Mouse (Mus musculus) Patski (cell line): ENCODE results near the gene 6430628N08Rik. TPM values are rescaled to one million over a fixed set of nuclear protein-coding genes. Genes with fewer than 3 reads are reported as not detected.

Source experiments
- ATAC-seq: fragments of 100-300 bp; one replicate; pipeline ENCODE4 v1.8.0; 2021
- CTCF ChIA-PET: fragments of 350-600 bp; sonication (Branson Sonifier 250); formaldehyde crosslinking; loops from one replicate; lab custom pipeline; 2022; ENCODE audit warnings: inconsistent platforms; lab: Charles Lee
- POLR2A ChIA-PET: fragments of 350-600 bp; sonication (Branson Sonifier 250); formaldehyde crosslinking; loops from one replicate; lab custom pipeline; 2022; ENCODE audit warnings: antibody characterized with exemption, inconsistent platforms; lab: Charles Lee
- DNase-seq: peaks from one replicate; pipeline ENCODE4 v3.0.0-alpha.2; 2011; ENCODE audit warnings: low read depth, low spot score
- H3K27me3 ChIP-seq: fragments of 371-371 bp; one replicate; pipeline ENCODE4 v1.5.1; 2021
- CTCF ChIP-seq: fragments of 100-300 bp; IDR thresholded peaks from one replicate; pipeline ENCODE4 v1.5.1; 2021
- in situ Hi-C: fragments of 300-500 bp; cut with MboI; formaldehyde crosslinking; loops from 3 replicates; pipeline ENCODE4 v1.11.1; 2018; ENCODE audit warnings: low pct_unique_long_range_greater_than_20kb, mixed read lengths
- polyA plus RNA-seq: library from polyadenylated mRNA; unstranded; gene quantifications from one replicate; pipeline ENCODE4 v1.2.3, GENCODE M21; 2021

Gene 6430628N08Rik
- polyA plus RNA-seq, 1 experiment from 2014 or later = not detected

- DNase-seq (no peak), ATAC-seq (no peak)
- in situ Hi-C loops = no loop called here
- no peaks in the 10 kb centered on the region for H3K27me3 ChIP-seq
- no peak for TF ChIP-seq CTCF
- CTCF ChIA-PET = no interaction called here
- POLR2A ChIA-PET = no interaction called here
Observed at GRCm38 (mm10) chr4:115919911-115920310, 29.4 kb downstream of the 6430628N08Rik start.

- TF ChIP-seq CTCF = no peak
- ChIA-PET CTCF (no interaction called here), POLR2A (no interaction called here)
- DNase-seq = no peak
- no peak for ATAC-seq
- in situ Hi-C loops = no loop called here
- peaks cover 8% of the 10 kb centered on the region for H3K27me3 ChIP-seq
Observed at GRCm38 (mm10) chr4:115922688-115923087, 32.2 kb downstream of the 6430628N08Rik start.

GRCm38 (mm10) chr4:115923262-115923880 lies 32.9 kb downstream of the 6430628N08Rik start:
- CTCF ChIA-PET = interaction anchor here (1.7 kb wide), 1 partner anchor 21 kb away, joined by 3 read pairs; no protein-coding TSS in a partner anchor

GRCm38 (mm10) chr4:115927637-115928036 lies 37.2 kb downstream of the 6430628N08Rik start:
- ChIA-PET POLR2A (no interaction called here), CTCF (no interaction called here)
- in situ Hi-C loops = loop anchor here (25.0 kb wide), 1 partner anchor 440 kb away; the partner anchor contains the start of gene Cyp4a14
- H3K27me3 ChIP-seq = peaks cover 25% of the 10 kb centered on the region
- no peak for TF ChIP-seq CTCF
- DNase-seq = no peak
- ATAC-seq = no peak

More at GRCm38 (mm10) chr4:115923262-115923880, 32.9 kb downstream of the 6430628N08Rik start:
- DNase-seq (no peak), ATAC-seq (no peak)
- POLR2A ChIA-PET = no interaction called here
- in situ Hi-C loops = no loop called here
- peaks cover 11% of the 10 kb centered on the region for H3K27me3 ChIP-seq
- TF ChIP-seq CTCF = no peak

GRCm38 (mm10) chr4:115931556-115932088 lies 41.2 kb downstream of the 6430628N08Rik start:
- ChIA-PET CTCF (no interaction called here), POLR2A (no interaction called here)
- in situ Hi-C loops = loop anchor here (25.0 kb wide), 1 partner anchor 444 kb away; the partner anchor contains the start of gene Cyp4a14
- DNase-seq = no peak
- TF ChIP-seq CTCF = no peak
- ATAC-seq = no peak
- H3K27me3 ChIP-seq = peaks cover 45% of the 10 kb centered on the region

- H3K27me3 ChIP-seq = peaks cover 55% of the 10 kb centered on the region
- ATAC-seq (no peak), DNase-seq (no peak)
- POLR2A ChIA-PET = no interaction called here
- TF ChIP-seq CTCF = no peak
- CTCF ChIA-PET = no interaction called here
- in situ Hi-C loops = loop anchor here (25.0 kb wide), 1 partner anchor 449 kb away; the partner anchor contains the start of gene Cyp4a14
Observed at GRCm38 (mm10) chr4:115935835-115936581, 45.5 kb downstream of the 6430628N08Rik start.

GRCm38 (mm10) chr4:115936646-115937045 lies 46.2 kb downstream of the 6430628N08Rik start:
- ChIA-PET CTCF (interaction anchor here (1.1 kb wide), 1 partner anchor 67 kb away, joined by 3 read pairs; no protein-coding TSS in a partner anchor), POLR2A (no interaction called here)
- no peak for TF ChIP-seq CTCF
- ATAC-seq (no peak), DNase-seq (no peak)
- H3K27me3 ChIP-seq = peaks cover 55% of the 10 kb centered on the region
- in situ Hi-C loops = loop anchor here (25.0 kb wide), 1 partner anchor 449 kb away; the partner anchor contains the start of gene Cyp4a14

- ChIA-PET CTCF (interaction anchor here (1.1 kb wide), 1 partner anchor 66 kb away, joined by 3 read pairs; no protein-coding TSS in a partner anchor), POLR2A (no interaction called here)
- TF ChIP-seq CTCF = no peak
- peaks cover 49% of the 10 kb centered on the region for H3K27me3 ChIP-seq
- ATAC-seq (no peak), DNase-seq (no peak)
- in situ Hi-C loops = loop anchor here (25.0 kb wide), 1 partner anchor 450 kb away; the partner anchor contains the start of gene Cyp4a14
Observed at GRCm38 (mm10) chr4:115937061-115937976, 46.9 kb downstream of the 6430628N08Rik start.

GRCm38 (mm10) chr4:115938276-115939160 lies 48.1 kb downstream of the 6430628N08Rik start:
- TF ChIP-seq CTCF = no peak
- POLR2A ChIA-PET = no interaction called here
- peaks cover 40% of the 10 kb centered on the region for H3K27me3 ChIP-seq
- in situ Hi-C loops = loop anchor here (25.0 kb wide), 1 partner anchor 451 kb away; the partner anchor contains the start of gene Cyp4a14
- ATAC-seq = no peak
- CTCF ChIA-PET = no interaction called here
- no peak for DNase-seq
